Mouse (Mus musculus): ENCODE results near the gene Csrnp3.

DNA sequence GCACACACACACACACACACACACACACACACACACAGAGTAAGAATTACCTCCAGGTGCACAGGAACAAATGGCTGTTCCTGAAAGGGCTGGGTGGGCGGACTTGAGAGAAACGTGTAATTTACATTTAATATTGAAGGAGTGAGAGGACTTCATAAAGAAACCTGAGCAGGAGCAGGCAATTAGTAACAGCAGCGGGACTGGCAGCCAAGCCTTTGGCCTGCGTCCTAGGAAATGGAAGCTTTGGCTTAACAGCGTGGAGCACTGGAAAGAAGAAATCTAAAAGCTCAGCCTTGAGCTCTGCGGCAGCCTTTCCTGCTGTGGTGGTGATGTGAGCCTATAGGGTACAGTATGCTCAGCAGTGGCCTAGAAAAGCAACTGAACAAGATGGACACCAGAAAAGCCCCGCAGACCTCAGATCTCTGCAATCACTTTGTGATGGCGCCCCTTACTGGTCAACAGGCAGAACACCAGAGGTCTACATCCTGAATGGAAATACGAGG lies 196.4 kb downstream of the Csrnp3 start:
- TF ChIP-seq POLR2AphosphoS2 (IDR thresholded peaks at IDR 0.05; ENCODE audit: low read depth, low read length) (no peak), EP300 (IDR thresholded peaks at IDR 0.05; ENCODE audit: low read length) (no peak), TCF12 (IDR thresholded peaks at IDR 0.05; ENCODE audit: low read depth, low read length) (no peak), E2F4 (IDR thresholded peaks at IDR 0.05; ENCODE audit: insufficient replicate concordance, low read depth, low read length) (no peak), MEF2A (IDR thresholded peaks at IDR 0.05; ENCODE audit: borderline replicate concordance, low read depth, low read length) (no peak), POLR2A (IDR thresholded peaks at IDR 0.05; ENCODE audit: low read depth, low read length) (no peak), USF1 (IDR thresholded peaks at IDR 0.05; ENCODE audit: low read depth, low read length) (no peak), ZMIZ1 (IDR thresholded peaks at IDR 0.05; ENCODE audit: low read depth, low read length) (no peak)

Data from CH12.LX (cell line).